Mouse (Mus musculus): ENCODE measurements at regions not wholly inside any gene's neighbourhood (a gene's known extent, or its start where the extent isn't known, plus 50 kb on each side); places are given as distances from the start of the nearest gene placed in this dataset.
"Not testable (repeated sequence)": the region's sequence is repeated elsewhere in the genome, so short reads cannot be mapped to it uniquely, and the experiment has no call there.

DNA sequence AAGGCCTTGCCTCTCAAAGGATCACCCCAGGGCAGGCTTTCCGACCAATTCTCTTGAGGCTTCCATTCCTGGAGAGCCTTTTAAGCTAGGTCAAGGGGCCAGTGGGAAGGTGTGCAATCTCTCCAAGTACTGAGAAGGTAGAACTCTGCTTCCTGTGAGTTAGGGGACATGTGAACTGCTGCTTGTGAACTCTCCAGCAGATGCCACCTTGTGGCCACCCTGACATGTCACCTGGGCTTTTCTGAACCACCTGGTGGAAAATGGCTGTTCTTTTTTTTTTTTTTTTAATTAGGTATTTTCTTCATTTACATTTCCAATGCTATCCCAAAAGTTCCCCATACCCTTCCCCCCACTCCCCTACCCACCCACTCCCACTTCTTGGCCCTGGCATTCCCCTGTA, 438.5 kb upstream of the Sall1 start:
- TF ChIP-seq POLR2A (IDR thresholded peaks at IDR 0.05; ENCODE audit: low read depth, low read length); MEF2A (IDR thresholded peaks at IDR 0.05; ENCODE audit: borderline replicate concordance, low read depth, low read length); UBTF (IDR thresholded peaks at IDR 0.05; ENCODE audit: low read depth, low read length); HCFC1 (IDR thresholded peaks at IDR 0.05; ENCODE audit: low read depth, low read length); TBP (conservative IDR thresholded peaks at IDR 0.05; ENCODE audit: low read depth, low read length); E2F4 (IDR thresholded peaks at IDR 0.05; ENCODE audit: insufficient replicate concordance, low read depth, low read length); ZMIZ1 (IDR thresholded peaks at IDR 0.05; ENCODE audit: low read depth, low read length); NELFE (IDR thresholded peaks at IDR 0.05; ENCODE audit: low read depth, low read length); JUND (conservative IDR thresholded peaks at IDR 0.05; ENCODE audit: low read depth, low read length): not testable (repeated sequence)
- peak in 1 of 2 experiments; percentile 28; a peak in 2 of 4 replicates for TF ChIP-seq CTCF (conservative IDR thresholded peaks at IDR 0.05 in 1 of 2, IDR thresholded peaks at IDR 0.05 in 1 of 2; ENCODE audit: low read depth in 2 of 2, low read length in 2 of 2)
